Mouse (Mus musculus) embryonic facial prominence, embryonic 13.5 days (tissue): ENCODE results near the gene Meox2. TPM values are rescaled to one million over a fixed set of nuclear protein-coding genes. Genes with fewer than 3 reads are reported as not detected.
"Not testable (repeated sequence)": the region's sequence is repeated elsewhere in the genome, so short reads cannot be mapped to it uniquely, and the experiment has no call there.

Experiments used
- ATAC-seq: fragments of 200-750 bp; cut with Nextera tagmentation; 2 replicates; pipeline ENCODE4 v1.8.0; 2017; ENCODE audit warnings: low read depth; ENCODE audit not compliant: insufficient number of reproducible peaks, insufficient read depth, low FRiP score, low TSS enrichment
- H3K27ac ChIP-seq: fragments of 300-500 bp; sonication (generic); 2 replicates; pipeline ENCODE4 v1.5.1; 2015; ENCODE audit warnings: moderate library complexity, mild to moderate bottlenecking, inconsistent platforms
- H3K27me3 ChIP-seq: fragments of 300-500 bp; sonication (generic); 2 replicates; pipeline ENCODE4 v1.6.1; 2015; ENCODE audit warnings: mild to moderate bottlenecking, inconsistent platforms
- H3K36me3 ChIP-seq: fragments of 300-500 bp; sonication (generic); 2 replicates; pipeline ENCODE4 v1.6.1; 2015; ENCODE audit warnings: mild to moderate bottlenecking, inconsistent platforms
- H3K4me1 ChIP-seq: fragments of 300-500 bp; sonication (generic); 2 replicates; pipeline ENCODE4 v1.6.1; 2015; ENCODE audit warnings: inconsistent platforms
- H3K4me2 ChIP-seq: fragments of 300-500 bp; sonication (generic); 2 replicates; pipeline ENCODE4 v1.6.1; 2015; ENCODE audit warnings: moderate library complexity, mild to moderate bottlenecking, inconsistent platforms
- H3K4me3 ChIP-seq: fragments of 300-500 bp; sonication (generic); 2 replicates; pipeline ENCODE4 v1.5.1; 2015; ENCODE audit warnings: mild to moderate bottlenecking, inconsistent platforms
- H3K9ac ChIP-seq: fragments of 300-500 bp; sonication (generic); 2 replicates; pipeline ENCODE4 v1.6.1; 2015; ENCODE audit warnings: mild to moderate bottlenecking, inconsistent platforms
- H3K9me3 ChIP-seq: fragments of 300-500 bp; sonication (generic); 2 replicates; pipeline ENCODE4 v1.6.1; 2016; ENCODE audit warnings: inconsistent platforms
- WGBS: fragments of 180-500 bp; shearing (Covaris S2); methylation state at CpG from one replicate; pipeline ENCODE4 v1.1.7; 2015; ENCODE audit warnings: mixed read lengths; 5-methylcytosine and 5-hydroxymethylcytosine counted together
- polyA plus RNA-seq: library from polyadenylated mRNA; unstranded; fragments of >200 nt; fragmentation: Nextera tagmentation; extraction: Ambion mirVana; gene quantifications from 2 replicates; pipeline ENCODE4 v1.2.1, GENCODE M21; 2015

The Meox2 gene
- 6.1 and 6.4 TPM in 2 replicates for polyA plus RNA-seq

DNA sequence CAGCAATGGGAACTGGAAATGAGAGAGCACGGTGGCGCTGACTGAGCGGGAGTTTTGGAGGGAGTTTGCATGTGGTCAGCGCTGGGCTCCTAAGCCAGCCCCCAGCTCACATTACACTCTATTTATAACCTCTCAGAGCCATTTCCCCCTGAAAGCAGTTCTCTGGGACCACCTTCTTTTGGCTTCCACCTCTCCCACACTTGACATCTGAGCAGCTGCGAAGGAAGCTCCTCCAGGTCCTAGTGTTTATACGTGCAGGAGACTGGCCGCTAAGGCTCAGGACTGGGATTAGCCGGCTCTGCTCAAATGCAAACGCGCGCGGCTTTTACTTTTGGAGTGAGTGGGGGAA is at the start of gene Meox2:
Gene Meox2 (plus strand): TSS at position 151 of the 349 bp plus-strand sequence.
- peak; percentile 74 for ATAC-seq
- Histone ChIP-seq H3K9ac (peak within 1 kb of the TSS; percentile 71), H3K4me3 (peak within 1 kb of the TSS; percentile 53), H3K9me3 (no peaks in the 10 kb centered on the region), H3K4me1 (peaks cover 25% of the 10 kb centered on the region), H3K27ac (no peak within 1 kb of the TSS), H3K4me2 (peak within 1 kb of the TSS; percentile 93), H3K27me3 (peaks cover 50% of the 10 kb centered on the region), H3K36me3 (no peaks in the 10 kb centered on the region)
- WGBS, result 1% methylated on average over 12 of the region's 12 CpGs

DNA sequence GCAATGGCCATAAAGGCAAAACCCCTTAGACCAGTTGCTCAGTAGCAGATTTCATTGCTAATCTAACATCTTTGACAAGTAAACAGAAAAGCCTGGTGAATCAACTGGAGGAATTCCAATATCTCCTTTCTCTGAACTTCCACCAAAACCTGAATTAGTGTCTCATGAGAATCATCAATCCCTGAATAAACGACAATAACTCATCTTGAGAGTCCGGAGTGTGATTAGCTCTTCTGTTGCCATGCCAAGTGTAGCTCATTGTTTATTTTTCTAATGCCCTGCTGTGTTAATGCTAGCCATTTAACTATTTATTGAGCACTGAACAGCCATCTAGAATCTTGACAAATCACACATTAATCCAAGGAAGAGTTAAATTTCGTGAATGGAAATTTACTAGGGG is 35.7 kb upstream of the Meox2 start:
- 64% methylated on average over 3 of the region's 3 CpGs for whole genome bisulfite sequencing
- ATAC-seq, result no peak

DNA sequence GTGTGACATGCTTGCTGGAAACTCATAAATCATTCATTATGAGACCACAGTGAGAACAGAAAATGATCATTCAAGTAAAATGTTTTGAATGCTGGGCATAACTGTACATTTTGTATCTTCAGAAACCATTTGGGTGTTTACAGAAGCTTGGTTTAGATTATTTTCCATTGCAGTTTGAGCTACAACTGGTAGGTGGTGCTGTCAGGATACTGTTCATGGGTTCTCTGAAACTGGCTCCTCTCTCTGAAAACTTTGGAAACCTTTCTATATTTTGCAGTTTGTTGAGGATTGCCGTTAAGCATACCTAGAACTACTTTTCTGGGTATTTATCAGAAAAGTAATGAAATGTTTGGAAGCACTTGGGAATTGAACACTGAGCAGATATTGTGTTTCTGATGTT is 31.0 kb upstream of the Meox2 start:
- 46% methylated on average over 1 of the region's 1 CpGs for WGBS
- H3K4me3 ChIP-seq, result no peak overlapping the region
- H3K36me3 ChIP-seq, result no peaks in the 10 kb centered on the region
- H3K9ac ChIP-seq, result no peak overlapping the region
- no peak overlapping the region for H3K27ac ChIP-seq
- H3K4me2 ChIP-seq, result no peak overlapping the region
- H3K9me3 ChIP-seq, result no peaks in the 10 kb centered on the region
- no peak for ATAC-seq
- H3K27me3 ChIP-seq, result no peaks in the 10 kb centered on the region
- no peaks in the 10 kb centered on the region for H3K4me1 ChIP-seq

More for the DNA sequence above, 35.7 kb upstream of the Meox2 start:
- H3K27ac ChIP-seq, result no peak overlapping the region
- no peak overlapping the region for H3K4me2 ChIP-seq
- H3K4me3 ChIP-seq, result no peak overlapping the region
- no peaks in the 10 kb centered on the region for H3K4me1 ChIP-seq
- no peaks in the 10 kb centered on the region for H3K27me3 ChIP-seq
- H3K9ac ChIP-seq, result no peak overlapping the region
- H3K9me3 ChIP-seq, result no peaks in the 10 kb centered on the region
- no peaks in the 10 kb centered on the region for H3K36me3 ChIP-seq

DNA sequence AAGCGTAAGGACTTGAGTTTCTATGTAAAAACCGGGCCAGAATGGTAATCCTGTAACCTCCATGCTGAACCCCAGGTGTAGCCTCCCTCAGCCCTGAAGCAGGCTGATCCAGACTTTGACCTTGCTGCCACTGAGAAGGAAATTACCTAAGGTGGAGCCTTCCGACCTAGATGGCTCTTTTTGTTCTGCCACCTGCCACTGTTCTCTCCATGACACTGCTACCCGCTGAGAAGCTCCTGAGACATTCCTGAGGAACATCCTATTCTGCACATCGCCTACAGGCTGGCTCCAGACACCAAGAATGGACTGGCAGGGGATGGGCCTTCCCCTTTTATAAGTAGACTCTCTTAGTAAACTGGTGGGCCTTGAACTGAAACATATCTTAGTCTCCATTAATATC is 28.3 kb upstream of the Meox2 start:
- H3K9me3 ChIP-seq, H3K9ac ChIP-seq, H3K27ac ChIP-seq, H3K4me3 ChIP-seq, H3K4me1 ChIP-seq, H3K27me3 ChIP-seq, ATAC-seq, H3K36me3 ChIP-seq, H3K4me2 ChIP-seq: not testable (repeated sequence)
- WGBS, result 56% methylated on average over 5 of the region's 5 CpGs

DNA sequence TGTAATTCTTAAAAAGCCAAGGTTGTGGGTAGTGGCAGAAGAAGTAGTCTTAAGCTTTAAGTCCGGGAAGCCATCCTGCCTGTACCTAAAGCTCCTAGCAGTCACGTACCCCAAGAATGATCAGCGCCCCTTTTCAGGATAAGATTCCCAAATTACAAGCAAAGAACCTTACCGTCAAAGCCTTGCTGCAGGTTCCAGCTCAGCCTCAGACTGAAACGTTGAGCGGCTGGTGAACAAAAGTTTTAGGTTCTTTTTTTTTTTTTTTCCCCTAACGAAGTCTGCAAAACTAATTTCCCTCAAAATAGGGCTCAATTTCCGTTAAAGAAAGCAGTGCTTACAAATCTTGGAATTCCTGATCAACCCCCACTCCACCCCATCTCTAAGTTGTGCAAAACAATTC is 1.8 kb upstream of the Meox2 start:
- H3K9ac ChIP-seq, result no peak overlapping the region
- H3K27ac ChIP-seq, result no peak overlapping the region
- H3K9me3 ChIP-seq, result no peaks in the 10 kb centered on the region
- no peak overlapping the region for H3K4me3 ChIP-seq
- peaks cover 50% of the 10 kb centered on the region for H3K27me3 ChIP-seq
- H3K4me1 ChIP-seq, result peaks cover 25% of the 10 kb centered on the region
- ATAC-seq, result no peak
- 21% methylated on average over 8 of the region's 8 CpGs for WGBS
- no peak overlapping the region for H3K4me2 ChIP-seq
- no peaks in the 10 kb centered on the region for H3K36me3 ChIP-seq

DNA sequence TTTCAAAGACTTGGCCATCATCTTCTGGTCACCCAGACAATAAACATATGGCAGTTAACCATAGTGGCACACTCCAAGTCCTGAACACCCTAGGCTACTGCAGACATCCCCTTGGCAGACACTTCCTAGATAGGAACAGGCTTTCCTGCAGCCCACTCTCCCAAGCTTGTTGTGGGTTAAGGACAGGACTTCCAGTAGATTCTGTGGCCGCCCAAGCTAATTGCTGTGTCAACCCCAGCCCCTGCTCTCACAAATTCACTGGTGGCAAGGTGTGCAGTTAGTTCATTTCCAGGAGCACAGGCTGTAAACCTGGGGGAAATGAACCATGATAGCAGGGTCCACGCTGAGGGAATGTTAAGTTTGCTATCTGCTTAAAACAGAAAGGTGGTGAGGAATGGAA is 1.2 kb upstream of the Meox2 start:
- Histone ChIP-seq H3K4me3 (no peak overlapping the region), H3K9ac (no peak overlapping the region)

DNA sequence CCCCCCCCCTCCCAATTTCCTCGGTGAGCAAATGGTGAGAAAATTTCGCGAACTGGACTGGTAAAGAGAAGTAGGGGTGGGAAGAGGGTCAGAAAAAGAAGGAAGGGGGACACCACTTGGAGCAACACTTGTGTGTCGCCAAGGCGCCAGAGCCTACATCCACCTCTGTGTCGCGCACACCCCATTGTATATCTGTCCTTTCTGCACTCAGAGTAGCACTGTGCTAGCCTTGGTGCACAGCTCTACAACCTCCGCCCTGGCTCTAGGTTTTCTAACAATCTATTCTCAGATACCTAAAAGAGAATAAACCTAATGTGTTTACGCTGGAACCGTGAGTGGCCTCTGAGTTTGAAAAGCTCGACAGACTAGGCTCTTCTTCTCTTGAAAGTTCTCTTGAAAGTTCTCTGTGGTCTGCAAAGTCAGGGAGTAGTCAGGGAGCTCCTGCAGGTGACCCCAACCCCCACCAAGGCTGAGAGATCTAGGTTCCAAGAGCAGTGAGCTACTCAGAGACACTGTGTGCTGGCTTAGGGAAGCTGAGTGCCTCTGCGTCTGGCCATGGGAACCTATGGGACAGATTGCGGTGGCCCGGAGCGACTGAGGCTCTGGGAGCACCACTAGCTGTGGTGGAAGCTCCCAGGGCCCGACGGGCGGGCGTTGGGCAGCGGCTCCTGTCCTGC is 489 bp upstream of the Meox2 start:
- no peaks in the 10 kb centered on the region for H3K9me3 ChIP-seq
- peak overlapping the region; percentile 53 for H3K4me3 ChIP-seq
- peaks cover 50% of the 10 kb centered on the region for H3K27me3 ChIP-seq
- H3K4me2 ChIP-seq, result peak overlapping the region; percentile 93
- 21% methylated on average over 20 of the region's 20 CpGs for WGBS
- peaks cover 25% of the 10 kb centered on the region for H3K4me1 ChIP-seq
- no peak overlapping the region for H3K27ac ChIP-seq
- peak overlapping the region; percentile 71 for H3K9ac ChIP-seq
- peak; percentile 71 for ATAC-seq
- no peaks in the 10 kb centered on the region for H3K36me3 ChIP-seq

More for the DNA sequence above, 1.2 kb upstream of the Meox2 start:
- Histone ChIP-seq H3K36me3 (no peaks in the 10 kb centered on the region), H3K27ac (no peak overlapping the region), H3K27me3 (peaks cover 50% of the 10 kb centered on the region), H3K9me3 (no peaks in the 10 kb centered on the region), H3K4me1 (peaks cover 25% of the 10 kb centered on the region), H3K4me2 (no peak overlapping the region)
- no peak for ATAC-seq
- WGBS, result 32% methylated on average over 2 of the region's 2 CpGs

DNA sequence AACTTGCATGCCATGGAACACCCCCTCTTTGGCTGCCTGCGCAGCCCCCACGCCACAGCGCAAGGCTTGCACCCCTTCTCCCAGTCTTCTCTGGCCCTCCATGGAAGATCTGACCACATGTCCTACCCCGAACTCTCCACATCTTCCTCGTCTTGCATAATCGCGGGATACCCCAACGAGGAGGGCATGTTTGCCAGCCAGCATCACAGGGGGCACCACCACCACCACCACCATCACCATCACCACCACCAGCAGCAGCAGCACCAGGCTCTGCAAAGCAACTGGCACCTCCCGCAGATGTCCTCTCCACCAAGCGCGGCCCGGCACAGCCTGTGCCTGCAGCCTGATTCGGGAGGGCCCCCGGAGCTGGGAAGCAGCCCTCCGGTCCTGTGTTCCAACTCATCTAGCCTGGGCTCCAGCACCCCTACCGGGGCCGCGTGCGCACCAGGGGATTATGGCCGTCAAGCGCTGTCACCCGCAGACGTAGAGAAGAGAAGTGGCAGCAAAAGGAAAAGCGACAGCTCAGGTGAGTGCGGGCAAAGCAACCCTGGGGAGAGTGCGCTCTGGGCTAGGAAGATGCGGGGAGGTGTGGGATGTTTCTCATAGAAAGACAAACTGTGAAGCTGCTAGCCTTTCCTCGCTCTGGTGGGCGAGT is 606 bp downstream of the Meox2 start:
- H3K4me3 ChIP-seq, result peak overlapping the region; percentile 53
- H3K9ac ChIP-seq, result peak overlapping the region; percentile 71
- H3K27me3 ChIP-seq, result peaks cover 50% of the 10 kb centered on the region
- H3K36me3 ChIP-seq, result no peaks in the 10 kb centered on the region
- H3K9me3 ChIP-seq, result no peaks in the 10 kb centered on the region
- no peak overlapping the region for H3K27ac ChIP-seq
- ATAC-seq, result peak; percentile 52
- peaks cover 25% of the 10 kb centered on the region for H3K4me1 ChIP-seq
- WGBS, result under 1% methylated on average over 29 of the region's 29 CpGs
- peak overlapping the region; percentile 93 for H3K4me2 ChIP-seq

DNA sequence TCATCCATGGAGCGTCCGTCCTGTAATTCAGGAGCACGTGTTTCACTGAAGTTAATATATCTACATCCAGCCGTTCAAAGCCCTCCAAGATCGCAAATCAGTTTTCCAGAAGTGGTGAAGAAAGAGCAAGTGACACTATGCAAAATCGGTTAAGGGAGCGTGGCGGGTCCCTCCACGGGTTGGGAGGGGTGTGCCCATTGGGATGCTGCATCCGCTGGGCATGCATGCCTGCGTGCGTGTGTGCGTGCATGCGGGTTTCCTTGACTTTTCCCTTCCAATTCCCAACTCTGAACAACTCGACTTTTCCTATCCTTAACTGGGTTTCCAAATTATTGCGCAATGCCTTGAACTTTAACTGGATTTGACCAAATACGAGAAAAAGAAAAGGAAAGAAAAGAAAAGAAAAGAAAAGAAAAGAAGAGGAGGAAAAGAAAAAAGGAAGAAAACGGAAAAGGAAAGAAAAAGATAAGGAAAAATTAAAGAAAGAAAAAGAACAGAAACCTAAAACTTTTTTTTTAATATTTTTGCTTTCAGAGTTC is 1.2 kb downstream of the Meox2 start:
- WGBS, result 5% methylated on average over 18 of the region's 18 CpGs
- no peak for ATAC-seq
- Histone ChIP-seq H3K9me3 (no peaks in the 10 kb centered on the region), H3K4me1 (peaks cover 25% of the 10 kb centered on the region), H3K4me3 (peak overlapping the region; percentile 53), H3K9ac (peak overlapping the region; percentile 71), H3K27ac (no peak overlapping the region), H3K36me3 (no peaks in the 10 kb centered on the region), H3K4me2 (peak overlapping the region; percentile 93), H3K27me3 (peaks cover 50% of the 10 kb centered on the region)

DNA sequence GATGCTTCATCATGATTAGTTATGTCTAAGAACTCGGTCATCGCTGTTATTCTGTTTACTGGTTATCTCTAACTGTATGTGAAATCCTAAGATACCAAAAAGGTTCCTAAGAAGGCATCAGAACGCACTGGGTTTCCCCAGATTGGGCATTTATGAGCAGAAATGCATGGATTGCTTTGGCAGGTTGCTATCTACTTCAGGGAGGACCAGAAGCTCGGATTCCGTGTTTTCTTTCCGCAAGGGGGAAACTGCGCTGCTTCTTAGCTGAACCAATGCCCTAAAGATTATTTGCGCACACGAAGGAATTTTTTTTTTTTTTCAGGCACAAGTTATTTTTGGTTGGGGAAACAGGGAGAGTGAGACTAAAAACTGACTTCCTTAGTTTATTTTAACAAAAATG is 2.6 kb downstream of the Meox2 start:
- peak overlapping the region; percentile 5; the same call in 1 of the 2 replicates for H3K4me3 ChIP-seq
- H3K27ac ChIP-seq, result no peak overlapping the region
- H3K9ac ChIP-seq, result no peak overlapping the region
- peaks cover 25% of the 10 kb centered on the region for H3K4me1 ChIP-seq
- no peak overlapping the region for H3K4me2 ChIP-seq
- 52% methylated on average over 9 of the region's 9 CpGs for WGBS
- H3K27me3 ChIP-seq, result peaks cover 47% of the 10 kb centered on the region
- no peaks in the 10 kb centered on the region for H3K36me3 ChIP-seq
- no peaks in the 10 kb centered on the region for H3K9me3 ChIP-seq
- no peak for ATAC-seq

DNA sequence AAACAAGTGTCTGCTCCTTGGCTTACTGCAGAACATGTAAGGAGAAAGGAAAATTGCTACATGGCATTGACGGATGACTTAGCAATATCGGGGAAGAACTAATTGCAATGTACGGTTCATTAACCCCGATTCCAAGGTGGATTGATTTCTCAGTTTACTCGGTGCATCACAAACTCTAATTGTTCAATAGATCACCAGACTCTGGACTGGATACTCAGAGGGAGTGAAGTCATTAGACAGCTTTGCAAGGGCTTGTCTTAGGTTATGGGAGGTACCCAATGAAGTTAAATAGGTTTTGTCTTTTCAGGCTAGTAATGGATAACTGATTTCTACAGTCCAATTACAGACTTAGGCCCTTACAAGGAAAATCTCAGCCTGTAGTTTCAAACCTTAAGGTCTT is 10.9 kb downstream of the Meox2 start:
- WGBS, result 69% methylated on average over 5 of the region's 5 CpGs
- Histone ChIP-seq H3K4me3 (no peak overlapping the region), H3K9me3 (no peaks in the 10 kb centered on the region), H3K9ac (no peak overlapping the region), H3K4me2 (no peak overlapping the region), H3K4me1 (no peaks in the 10 kb centered on the region), H3K36me3 (no peaks in the 10 kb centered on the region), H3K27ac (no peak overlapping the region), H3K27me3 (no peaks in the 10 kb centered on the region)
- ATAC-seq, result no peak

DNA sequence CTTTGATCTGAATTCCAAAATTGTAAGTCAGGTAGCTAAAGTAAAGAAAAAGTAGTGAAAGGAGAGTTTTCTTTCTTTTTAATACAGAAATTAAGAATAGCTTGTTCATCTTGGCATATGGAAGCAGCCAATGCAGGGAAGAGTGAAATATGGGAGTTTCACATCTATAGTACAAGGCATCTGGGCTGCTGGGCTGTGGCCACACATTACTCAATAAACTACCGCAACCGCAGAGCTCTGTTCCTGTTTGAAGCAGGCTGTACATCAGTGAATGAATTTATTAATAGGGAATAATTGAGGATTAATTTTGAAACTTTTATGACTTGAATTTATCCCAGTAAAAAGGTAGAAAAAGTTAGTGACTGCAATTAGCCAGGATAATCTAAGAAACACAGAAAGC is 15.4 kb downstream of the Meox2 start:
- H3K4me3 ChIP-seq, result no peak overlapping the region
- H3K27me3 ChIP-seq, result no peaks in the 10 kb centered on the region
- no peak overlapping the region for H3K4me2 ChIP-seq
- no peak overlapping the region for H3K27ac ChIP-seq
- 84% methylated on average over 2 of the region's 2 CpGs for WGBS
- no peak overlapping the region for H3K9ac ChIP-seq
- no peaks in the 10 kb centered on the region for H3K4me1 ChIP-seq
- no peaks in the 10 kb centered on the region for H3K9me3 ChIP-seq
- ATAC-seq, result no peak
- H3K36me3 ChIP-seq, result no peaks in the 10 kb centered on the region
